Mouse (Mus musculus) forebrain, postnatal 0 days (tissue): ENCODE measurements at regions not wholly inside any gene's neighbourhood (a gene's known extent, or its start where the extent isn't known, plus 50 kb on each side); places are given as distances from the start of the nearest gene placed in this dataset.

ENCODE experiments used
- ATAC-seq: fragments of 200-750 bp; cut with Nextera tagmentation; 2 replicates; pipeline ENCODE4 v1.8.0; 2017; ENCODE audit warnings: mild to moderate bottlenecking, moderate library complexity
- DNase-seq: peaks from one replicate; pipeline ENCODE4 v3.0.0-alpha.2; 2015
- H3K27ac ChIP-seq: fragments of 300-500 bp; sonication (generic); 2 replicates; pipeline ENCODE4 v1.5.1; 2014; ENCODE audit warnings: low read depth, mild to moderate bottlenecking, antibody characterized with exemption, low read length, moderate library complexity, mixed read lengths
- H3K27me3 ChIP-seq: fragments of 300-500 bp; sonication (generic); 2 replicates; pipeline ENCODE4 v1.6.1; 2014; ENCODE audit warnings: mild to moderate bottlenecking, low read length, mixed read lengths; ENCODE audit not compliant: insufficient read depth
- H3K36me3 ChIP-seq: fragments of 300-500 bp; sonication (generic); 2 replicates; pipeline ENCODE4 v1.6.1; 2014; ENCODE audit warnings: mild to moderate bottlenecking, moderate library complexity; ENCODE audit not compliant: insufficient read depth
- H3K4me1 ChIP-seq: fragments of 300-500 bp; sonication (generic); 2 replicates; pipeline ENCODE4 v1.6.1; 2014; ENCODE audit warnings: antibody characterized with exemption; ENCODE audit not compliant: insufficient read depth
- H3K4me2 ChIP-seq: fragments of 300-500 bp; sonication (generic); 2 replicates; pipeline ENCODE4 v1.6.1; 2014; ENCODE audit warnings: low read depth, mild to moderate bottlenecking, moderate library complexity
- H3K4me3 ChIP-seq: fragments of 300-500 bp; sonication (generic); 2 replicates; pipeline ENCODE4 v1.5.1; 2014; ENCODE audit warnings: low read depth, low read length, mixed read lengths
- H3K9ac ChIP-seq: fragments of 300-500 bp; sonication (generic); 2 replicates; pipeline ENCODE4 v1.6.1; 2014; ENCODE audit warnings: mild to moderate bottlenecking
- H3K9me3 ChIP-seq: fragments of 300-500 bp; sonication (generic); 2 replicates; pipeline ENCODE4 v1.6.1; 2016; ENCODE audit warnings: low read length
- CTCF ChIP-seq: sonication (generic); IDR thresholded peaks from 2 replicates; pipeline ENCODE4 v1.5.1; 2016; ENCODE audit warnings: antibody characterized with exemption, control low read depth, low read depth
- WGBS: fragments of 180-500 bp; shearing (Covaris S2); extraction: QIAGEN DNeasy Blood & Tissue Kit; methylation state at CpG from one replicate; pipeline ENCODE4 v1.1.7; 2014; 5-methylcytosine and 5-hydroxymethylcytosine counted together

GRCm38 (mm10) chr4:95376386-95376785, 180.9 kb upstream of the Fggy start:
- no peak for TF ChIP-seq CTCF
- H3K27ac ChIP-seq: no peak overlapping the region
- ATAC-seq: no peak
- H3K4me3 ChIP-seq: no peak overlapping the region
- no peaks in the 10 kb centered on the region for H3K4me1 ChIP-seq
- DNase-seq: no peak
- H3K36me3 ChIP-seq: no peaks in the 10 kb centered on the region
- no peaks in the 10 kb centered on the region for H3K27me3 ChIP-seq
- no peak overlapping the region for H3K4me2 ChIP-seq
- no peaks in the 10 kb centered on the region for H3K9me3 ChIP-seq
- no peak overlapping the region for H3K9ac ChIP-seq
- 85% methylated on average over 5 of the region's 5 CpGs for WGBS

DNA sequence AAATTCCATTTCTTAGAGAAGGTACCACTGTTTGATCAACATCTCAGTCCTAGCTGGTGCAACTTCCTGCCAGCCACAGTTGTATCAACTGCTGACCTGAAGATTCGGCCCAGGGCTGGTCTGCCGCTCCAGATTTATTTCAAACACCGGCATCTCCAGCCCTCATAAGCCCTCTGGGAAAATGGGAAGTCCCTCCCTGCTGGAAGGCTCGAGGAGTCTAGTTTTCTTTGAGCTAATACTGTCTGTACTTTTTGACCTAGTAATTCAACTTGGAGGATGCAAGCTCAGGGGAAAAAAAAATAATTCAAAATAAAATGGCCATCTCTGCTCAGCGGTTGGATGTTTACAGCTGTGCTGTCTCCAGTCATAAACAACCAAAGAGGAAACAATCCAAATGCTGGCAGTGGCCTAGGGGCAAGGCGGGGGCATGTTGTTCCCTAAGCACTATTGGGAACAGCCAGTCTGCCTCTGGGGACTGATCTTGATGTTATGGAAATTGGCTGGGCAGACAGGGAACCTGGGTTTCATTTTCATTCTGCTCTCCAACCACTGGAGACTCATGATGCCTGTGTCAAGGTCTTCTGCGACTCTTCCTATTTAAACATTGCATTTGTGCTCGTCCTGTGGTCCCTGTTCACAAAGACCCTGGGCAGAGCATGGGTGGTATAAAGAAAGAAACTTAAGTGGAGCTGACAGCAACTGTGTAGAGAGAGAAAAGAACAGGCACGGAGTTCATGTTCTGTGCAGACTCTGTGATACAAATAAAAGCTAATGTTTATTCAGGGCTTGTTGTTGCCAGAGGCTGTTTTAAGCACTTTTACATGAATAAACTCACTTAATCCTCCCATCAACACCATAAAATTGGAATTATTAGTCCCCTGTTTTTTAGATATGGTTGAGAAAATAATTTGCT, 179.8 kb upstream of the Fggy start:
- Histone ChIP-seq H3K9me3 (no peaks in the 10 kb centered on the region), H3K4me2 (no peak overlapping the region), H3K27ac (no peak overlapping the region), H3K27me3 (no peaks in the 10 kb centered on the region), H3K9ac (no peak overlapping the region), H3K36me3 (no peaks in the 10 kb centered on the region), H3K4me1 (no peaks in the 10 kb centered on the region), H3K4me3 (no peak overlapping the region)
- ATAC-seq (no peak), DNase-seq (no peak)
- no peak for TF ChIP-seq CTCF
- WGBS: 61% methylated on average over 9 of the region's 9 CpGs

DNA sequence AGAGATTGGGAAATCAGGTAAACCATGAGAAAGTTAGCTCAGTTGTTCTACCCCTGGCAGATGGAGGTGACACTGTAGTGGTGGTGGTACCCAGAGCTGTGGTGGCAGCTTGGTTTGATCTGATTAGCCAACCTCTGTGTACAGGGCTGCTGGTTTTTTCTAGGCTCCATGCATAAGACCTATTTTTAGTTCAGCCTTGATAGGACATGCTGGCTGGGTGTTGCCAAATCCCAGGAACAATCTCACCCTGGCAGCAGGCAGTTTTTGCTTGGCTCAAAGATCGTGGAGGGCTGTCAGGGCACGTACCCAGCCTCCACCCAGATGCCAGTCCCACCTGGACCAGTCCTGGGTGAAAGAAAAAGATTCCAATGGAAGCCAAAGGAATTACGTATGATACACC, 178.7 kb upstream of the Fggy start:
- H3K36me3 ChIP-seq: no peaks in the 10 kb centered on the region
- ATAC-seq: no peak
- no peak overlapping the region for H3K4me2 ChIP-seq
- no peaks in the 10 kb centered on the region for H3K27me3 ChIP-seq
- TF ChIP-seq CTCF: no peak
- no peaks in the 10 kb centered on the region for H3K9me3 ChIP-seq
- H3K9ac ChIP-seq: no peak overlapping the region
- H3K27ac ChIP-seq: no peak overlapping the region
- H3K4me3 ChIP-seq: no peak overlapping the region
- WGBS: 76% methylated on average over 3 of the region's 3 CpGs
- no peak for DNase-seq
- no peaks in the 10 kb centered on the region for H3K4me1 ChIP-seq

DNA sequence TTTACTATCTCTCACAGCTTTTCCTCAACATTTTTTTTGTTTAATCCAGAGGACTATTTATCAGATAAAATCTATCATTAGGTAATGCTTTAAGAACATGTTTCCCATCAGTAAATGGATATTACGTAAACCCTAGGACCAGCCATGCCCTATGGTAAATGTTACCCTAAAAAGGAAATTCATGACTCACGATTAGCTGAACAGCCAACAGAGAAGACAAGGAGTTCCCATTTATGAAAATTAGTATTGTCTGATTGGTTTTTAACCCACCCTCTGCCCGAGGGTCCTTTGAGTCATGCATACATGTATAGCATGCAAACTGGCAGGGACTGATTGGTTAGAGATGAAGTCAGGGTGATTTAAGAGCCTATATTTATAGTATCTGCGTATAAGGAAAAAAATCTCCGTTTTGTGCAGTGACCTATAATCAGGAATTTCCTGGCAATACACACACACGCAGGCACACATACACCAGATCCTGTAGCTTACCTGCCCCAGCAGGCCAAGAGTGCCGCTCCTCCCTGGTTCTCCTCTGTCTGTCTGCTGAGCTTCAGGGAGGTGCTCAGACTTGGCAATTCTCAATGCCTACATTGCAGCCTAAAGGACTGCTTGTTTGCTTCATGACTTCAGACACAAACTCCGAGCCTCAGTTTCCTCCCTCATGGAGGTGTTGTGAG, 174.0 kb upstream of the Fggy start:
- DNase-seq (no peak), ATAC-seq (no peak)
- no peaks in the 10 kb centered on the region for H3K36me3 ChIP-seq
- H3K27me3 ChIP-seq: no peaks in the 10 kb centered on the region
- H3K9me3 ChIP-seq: no peaks in the 10 kb centered on the region
- no peaks in the 10 kb centered on the region for H3K4me1 ChIP-seq
- H3K27ac ChIP-seq: no peak overlapping the region
- no peak overlapping the region for H3K4me3 ChIP-seq
- no peak for TF ChIP-seq CTCF
- 91% methylated on average over 8 of the region's 8 CpGs for WGBS
- H3K9ac ChIP-seq: no peak overlapping the region
- H3K4me2 ChIP-seq: no peak overlapping the region

GRCm38 (mm10) chr4:95385552-95385951, 171.8 kb upstream of the Fggy start:
- Histone ChIP-seq H3K9ac (no peak overlapping the region), H3K36me3 (no peaks in the 10 kb centered on the region), H3K27me3 (no peaks in the 10 kb centered on the region), H3K4me2 (no peak overlapping the region), H3K4me1 (no peaks in the 10 kb centered on the region), H3K4me3 (no peak overlapping the region), H3K9me3 (no peaks in the 10 kb centered on the region), H3K27ac (no peak overlapping the region)
- DNase-seq (no peak), ATAC-seq (no peak)
- no peak for TF ChIP-seq CTCF
- WGBS: 50% methylated on average over 7 of the region's 7 CpGs

DNA sequence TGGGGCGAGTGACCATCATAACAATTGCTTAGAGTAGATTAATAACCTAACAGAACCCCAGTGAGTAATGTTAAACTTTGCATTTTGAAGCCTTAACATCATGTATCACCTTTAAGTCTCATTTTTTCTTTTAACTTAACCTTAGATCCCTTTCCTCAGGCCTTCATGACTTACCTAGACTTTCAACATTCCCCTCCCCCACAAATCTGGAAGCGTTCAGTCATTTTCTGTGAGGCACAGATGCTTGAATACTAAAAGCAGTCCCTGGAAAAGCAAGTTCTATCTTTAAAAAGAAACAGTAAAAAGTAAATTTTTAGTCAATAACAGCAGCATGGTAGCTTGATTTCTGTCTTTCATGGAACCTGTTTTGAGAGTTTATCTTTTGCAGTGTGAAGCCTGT, 171.3 kb upstream of the Fggy start:
- Histone ChIP-seq H3K9ac (no peak overlapping the region), H3K27me3 (no peaks in the 10 kb centered on the region), H3K4me2 (no peak overlapping the region), H3K4me3 (no peak overlapping the region), H3K27ac (no peak overlapping the region), H3K9me3 (no peaks in the 10 kb centered on the region), H3K4me1 (no peaks in the 10 kb centered on the region), H3K36me3 (no peaks in the 10 kb centered on the region)
- no peak for ATAC-seq
- WGBS: 58% methylated on average over 2 of the region's 2 CpGs
- no peak for TF ChIP-seq CTCF
- DNase-seq: no peak

DNA sequence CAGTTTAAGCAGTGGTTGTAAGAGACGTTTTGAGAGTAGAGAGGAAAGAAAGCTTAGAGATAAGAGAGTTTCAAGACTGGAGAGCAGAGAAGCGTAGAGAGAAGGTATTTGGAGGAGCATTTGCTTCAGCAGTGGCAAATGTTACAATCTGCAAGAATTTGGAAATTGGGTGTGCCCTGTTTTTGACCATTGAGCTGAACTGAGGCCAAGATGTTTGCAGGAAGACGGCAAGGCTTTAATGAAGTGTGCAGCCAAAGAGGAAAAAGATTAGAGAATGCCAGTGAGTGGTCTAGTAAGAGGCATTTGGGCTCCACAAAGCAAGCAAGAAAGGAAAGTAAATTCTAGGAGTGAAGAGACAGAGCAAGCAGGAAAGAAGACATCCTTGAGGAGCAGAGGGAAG, 168.8 kb upstream of the Fggy start:
- no peak overlapping the region for H3K27ac ChIP-seq
- H3K9me3 ChIP-seq: no peaks in the 10 kb centered on the region
- ATAC-seq (no peak), DNase-seq (no peak)
- no peaks in the 10 kb centered on the region for H3K27me3 ChIP-seq
- no peak overlapping the region for H3K4me2 ChIP-seq
- H3K4me3 ChIP-seq: no peak overlapping the region
- no peaks in the 10 kb centered on the region for H3K36me3 ChIP-seq
- TF ChIP-seq CTCF: no peak
- no peaks in the 10 kb centered on the region for H3K4me1 ChIP-seq
- no peak overlapping the region for H3K9ac ChIP-seq
- WGBS: 67% methylated on average over 3 of the region's 3 CpGs
